Mouse (Mus musculus) cerebellum, adult 2 months (tissue): ENCODE data around the gene Arrdc1. TPM values are rescaled to one million over a fixed set of nuclear protein-coding genes. Genes with fewer than 3 reads are reported as not detected.
"Not testable (repeated sequence)": the region's sequence is repeated elsewhere in the genome, so short reads cannot be mapped to it uniquely, and the experiment has no call there.

Source experiments
- DNase-seq, 2 experiments: peaks; one replicate each; pipeline ENCODE4 v3.0.0; 2021
- H3K27ac ChIP-seq: fragments of 200-500 bp; 2 replicates; pipeline ENCODE4 v1.5.1; 2012; ENCODE audit warnings: low read length, control low read depth, inconsistent platforms; ENCODE audit not compliant: insufficient read depth
- H3K27me3 ChIP-seq: fragments of 200-500 bp; 2 replicates; pipeline ENCODE4 v1.6.1; 2012; ENCODE audit warnings: inconsistent platforms, mild to moderate bottlenecking, low read length, moderate library complexity; ENCODE audit not compliant: control insufficient read depth, insufficient read depth
- H3K4me1 ChIP-seq: fragments of 200-500 bp; 2 replicates; pipeline ENCODE4 v1.6.1; 2011; ENCODE audit warnings: low read length; ENCODE audit not compliant: control insufficient read depth, insufficient read depth
- H3K4me3 ChIP-seq: fragments of 200-500 bp; replicated peaks from 2 replicates; pipeline ENCODE3; 2011; ENCODE audit warnings: mild to moderate bottlenecking, low read depth, low read length, control low read depth; ENCODE audit not compliant: insufficient read depth
- CTCF ChIP-seq: fragments of 200-500 bp; IDR thresholded peaks from 2 replicates; pipeline ENCODE4 v1.5.1; 2011; ENCODE audit warnings: low read depth, mild to moderate bottlenecking, control low read depth, low read length, moderate library complexity, borderline replicate concordance; ENCODE audit not compliant: insufficient read depth
- POLR2A ChIP-seq: fragments of 200-500 bp; IDR thresholded peaks from 2 replicates; pipeline ENCODE4 v1.6.1; 2011; ENCODE audit warnings: low read length, control low read depth, borderline replicate concordance; ENCODE audit not compliant: insufficient read depth
- WGBS: fragments of 180-500 bp; shearing (Covaris S2); methylation state at CpG from one replicate; pipeline ENCODE4 v1.1.7; 2018; 5-methylcytosine and 5-hydroxymethylcytosine counted together
- polyA plus RNA-seq: library from polyadenylated mRNA; depleted of rRNA; stranded (reverse); fragments of >200 nt; gene quantifications from 2 replicates; pipeline ENCODE4 v1.2.3, GENCODE M21; 2012

Gene Arrdc1
- polyA plus RNA-seq, 1 experiment: 46.7 TPM

DNA sequence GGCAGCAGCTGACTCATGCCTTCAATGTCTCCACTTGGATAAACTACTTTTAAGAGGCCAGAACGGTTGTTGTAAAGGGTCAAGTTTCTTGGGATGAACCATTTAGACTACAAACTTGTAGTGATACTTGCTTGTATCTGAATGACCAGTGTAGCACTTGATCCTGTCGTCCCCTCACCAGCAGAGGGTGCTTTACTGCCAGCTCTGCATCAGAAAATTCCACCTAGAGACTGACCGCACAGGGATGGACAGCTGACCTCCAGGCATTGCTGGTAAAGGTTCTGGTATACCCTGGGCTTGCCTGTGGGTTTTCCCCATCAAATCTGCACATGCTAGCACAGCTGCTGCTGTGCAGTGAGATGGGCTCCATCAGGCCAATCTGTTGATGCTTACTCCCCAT, 25.9 kb upstream of the Arrdc1 start:
- Histone ChIP-seq H3K4me1 (peaks cover 4% of the 10 kb centered on the region; the same call in 1 of the 2 replicates), H3K27me3 (no peaks in the 10 kb centered on the region), H3K4me3 (no peak overlapping the region), H3K27ac (no peak overlapping the region)
- WGBS: 30% methylated on average over 3 of the region's 3 CpGs
- TF ChIP-seq POLR2A (no peak), CTCF (peak; percentile 52; the same call in 1 of the 2 replicates)
- DNase-seq: peak in 1 of 2 experiments; percentile 27

DNA sequence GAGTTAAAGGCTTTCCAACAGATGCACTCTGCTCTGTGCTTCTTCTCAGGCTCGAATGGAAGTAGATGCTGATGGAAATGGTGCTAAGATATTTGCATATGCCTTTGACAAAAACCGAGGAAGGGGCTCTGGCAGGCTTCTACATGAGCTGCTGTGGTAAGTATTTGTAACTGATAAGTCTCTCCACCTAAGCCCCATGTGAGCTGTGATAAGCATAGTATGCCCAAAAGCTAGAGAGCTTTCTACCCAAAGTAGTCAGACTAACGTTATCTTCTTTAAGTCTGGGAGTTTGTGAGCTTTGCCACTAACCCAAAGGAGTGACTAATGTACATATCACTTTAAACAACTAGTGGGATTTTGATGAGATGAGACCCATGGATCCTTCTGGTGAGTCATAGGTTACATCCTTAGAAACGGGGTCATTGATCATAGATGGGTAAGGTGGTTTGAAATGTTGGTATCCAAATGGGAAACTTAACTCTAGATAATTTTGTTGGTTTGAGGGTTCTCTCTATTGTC, 17.5 kb upstream of the Arrdc1 start:
- Histone ChIP-seq H3K4me3 (no peak overlapping the region), H3K4me1 (peaks cover 5% of the 10 kb centered on the region), H3K27me3 (no peaks in the 10 kb centered on the region), H3K27ac (no peak overlapping the region)
- DNase-seq: no peak
- WGBS: 87% methylated on average over 4 of the region's 4 CpGs
- TF ChIP-seq CTCF (no peak), POLR2A (no peak)

DNA sequence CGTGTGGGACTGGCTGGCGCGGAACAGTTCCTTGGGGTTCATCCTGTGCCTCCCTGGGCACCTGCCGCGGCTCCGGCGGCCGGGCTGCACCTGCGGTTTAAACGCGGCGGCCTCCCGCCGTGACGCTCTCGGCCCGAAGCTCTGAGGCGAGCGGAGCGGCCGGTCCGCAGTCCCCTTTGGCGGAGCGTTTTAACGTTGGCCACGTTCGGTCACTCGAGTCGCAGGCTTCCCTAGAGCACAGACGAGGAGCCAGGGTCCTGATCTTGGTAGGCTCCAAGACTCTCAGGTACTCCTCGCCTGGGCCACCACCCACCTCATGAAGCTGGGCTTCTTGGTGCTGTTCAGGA, 15.1 kb upstream of the Arrdc1 start:
- H3K27me3 ChIP-seq: no peaks in the 10 kb centered on the region
- TF ChIP-seq CTCF (no peak), POLR2A (no peak)
- peaks cover 5% of the 10 kb centered on the region for H3K4me1 ChIP-seq
- under 1% methylated on average over 31 of the region's 31 CpGs for WGBS
- H3K4me3 ChIP-seq: peak overlapping the region; percentile 76
- DNase-seq: peak in 1 of 2 experiments; percentile 25
- no peak overlapping the region for H3K27ac ChIP-seq

DNA sequence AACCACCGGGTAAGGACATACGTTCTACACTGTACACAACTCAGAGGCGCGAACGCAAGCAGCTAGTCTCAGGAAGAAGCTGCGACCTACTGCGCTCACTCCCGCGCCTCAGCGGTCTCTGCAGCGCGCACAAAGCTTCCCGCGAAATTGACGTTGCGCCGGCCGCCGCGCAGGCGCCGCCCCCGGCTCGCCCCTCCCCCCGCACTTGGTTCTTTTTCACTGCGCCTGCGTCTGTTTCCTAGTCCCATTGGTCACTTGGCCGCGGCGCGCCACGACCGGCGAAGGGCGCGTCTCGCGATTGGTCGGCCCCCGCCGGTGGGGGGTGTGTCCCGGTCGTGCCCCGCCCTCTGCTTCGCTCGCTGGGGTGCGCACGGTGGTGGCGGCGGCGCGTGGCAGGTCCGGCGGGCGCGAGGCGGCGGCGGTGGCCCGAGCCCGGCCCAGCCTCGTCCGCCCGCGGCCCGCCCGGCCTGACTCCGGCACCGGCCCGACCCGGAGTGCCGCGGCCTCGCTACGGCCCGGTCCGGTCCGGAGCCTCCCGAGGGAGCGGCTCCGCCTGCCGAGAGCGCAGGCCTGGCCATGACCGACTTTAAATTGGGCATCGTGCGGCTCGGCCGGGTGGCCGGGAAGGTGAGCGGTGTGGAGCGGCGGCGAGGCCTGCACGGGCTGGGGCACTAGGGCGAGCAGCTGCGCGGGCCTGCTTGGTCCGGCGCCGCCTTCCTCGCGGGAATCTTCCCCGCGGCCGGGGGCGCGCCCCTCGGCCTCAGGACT, 14.6 kb upstream of the Arrdc1 start, which contains the start of gene Zmynd19:
Zmynd19 (plus strand) TSS at position 372 of the 768 bp plus-strand sequence.
- DNase-seq: peak; percentile 98
- TF ChIP-seq CTCF (no peak), POLR2A (peak; percentile 70)
- H3K27ac ChIP-seq: no peak within 1 kb of the TSS
- WGBS: 1% methylated on average over 106 of the region's 108 CpGs
- H3K4me1 ChIP-seq: peaks cover 5% of the 10 kb centered on the region
- H3K4me3 ChIP-seq: peak within 1 kb of the TSS; percentile 76
- H3K27me3 ChIP-seq: no peaks in the 10 kb centered on the region

DNA sequence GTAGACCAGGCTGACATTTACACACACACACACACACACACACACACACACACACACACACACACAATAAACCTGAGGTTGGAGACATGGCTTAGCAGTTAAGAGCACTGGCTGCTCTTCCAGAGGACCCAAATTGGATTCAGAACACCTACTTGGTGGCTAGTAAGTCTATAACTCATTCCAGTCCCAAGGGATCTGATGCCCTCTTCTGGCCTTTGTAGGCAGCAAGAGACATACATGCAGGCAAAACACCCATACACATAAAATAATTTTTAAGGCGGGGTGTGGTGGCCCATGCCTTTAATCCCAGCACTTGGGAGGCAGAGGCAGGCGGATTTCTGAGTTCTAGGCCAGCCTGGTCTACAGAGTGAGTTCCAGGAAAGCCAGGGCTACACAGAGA, 9.3 kb upstream of the Arrdc1 start:
- TF ChIP-seq CTCF: peak; percentile 24; the same call in 1 of the 2 replicates
- not testable (repeated sequence) for H3K4me3 ChIP-seq, H3K27me3 ChIP-seq, H3K27ac ChIP-seq, H3K4me1 ChIP-seq
- WGBS: 56% methylated on average over 2 of the region's 2 CpGs
- DNase-seq: peak in 1 of 2 experiments; percentile 26

DNA sequence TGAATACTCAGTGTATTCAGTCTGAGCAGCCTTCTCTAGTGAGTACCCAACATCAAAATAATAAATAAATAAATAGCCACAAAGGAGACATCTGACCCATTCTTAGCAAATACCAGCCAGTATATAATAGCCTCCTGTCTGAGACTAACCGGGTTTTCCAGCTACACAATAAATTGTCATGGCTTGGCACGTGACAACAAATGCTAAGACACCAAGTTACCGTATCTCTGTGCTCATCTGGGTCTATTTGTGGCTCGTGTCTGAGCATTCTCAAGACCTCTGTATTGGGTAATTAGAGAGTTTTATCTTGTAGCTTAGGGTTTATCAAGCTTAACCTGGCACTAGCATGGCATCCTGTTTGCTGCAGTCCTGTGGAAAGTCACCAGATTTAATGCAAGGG, 7.0 kb upstream of the Arrdc1 start:
- Histone ChIP-seq H3K27me3 (no peaks in the 10 kb centered on the region), H3K4me1 (no peaks in the 10 kb centered on the region), H3K27ac (no peak overlapping the region), H3K4me3 (no peak overlapping the region)
- TF ChIP-seq POLR2A (no peak), CTCF (no peak)
- no peak for DNase-seq
- 70% methylated on average over 4 of the region's 4 CpGs for WGBS

DNA sequence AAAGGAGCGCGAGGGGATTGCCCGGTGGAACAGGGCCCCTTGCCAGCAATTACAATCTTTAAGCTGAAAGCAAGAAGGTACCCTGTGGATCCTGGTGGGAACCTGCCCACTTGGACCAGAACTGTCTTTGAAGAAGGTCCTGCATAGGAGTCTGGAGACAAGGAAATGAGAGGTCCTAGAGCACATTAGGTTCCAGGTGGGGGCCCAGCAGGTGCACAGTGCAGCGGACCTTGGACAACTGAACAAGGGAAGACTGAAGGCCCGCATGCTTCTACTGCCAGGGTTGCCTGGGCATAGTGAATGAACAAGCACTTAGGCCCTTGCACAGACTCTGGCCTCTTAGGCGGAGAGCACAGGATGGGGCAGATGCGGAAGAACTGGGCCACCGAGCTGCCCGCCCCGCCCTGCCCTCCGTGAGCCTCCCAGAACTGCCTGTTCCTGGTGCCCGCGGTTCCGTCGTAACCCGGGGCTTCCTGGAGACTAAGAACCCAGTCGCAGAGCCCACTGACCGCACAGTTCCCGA, 550 bp downstream of the Arrdc1 start:
- no peak for TF ChIP-seq CTCF
- no peak for TF ChIP-seq POLR2A
- 3% methylated on average over 19 of the region's 19 CpGs for WGBS
- Histone ChIP-seq H3K27ac (peak overlapping the region; percentile 1; the same call in 1 of the 2 replicates), H3K27me3 (no peaks in the 10 kb centered on the region), H3K4me1 (peaks cover 6% of the 10 kb centered on the region), H3K4me3 (peak overlapping the region; percentile 64)
- peak; percentile 58 to 64 for DNase-seq

DNA sequence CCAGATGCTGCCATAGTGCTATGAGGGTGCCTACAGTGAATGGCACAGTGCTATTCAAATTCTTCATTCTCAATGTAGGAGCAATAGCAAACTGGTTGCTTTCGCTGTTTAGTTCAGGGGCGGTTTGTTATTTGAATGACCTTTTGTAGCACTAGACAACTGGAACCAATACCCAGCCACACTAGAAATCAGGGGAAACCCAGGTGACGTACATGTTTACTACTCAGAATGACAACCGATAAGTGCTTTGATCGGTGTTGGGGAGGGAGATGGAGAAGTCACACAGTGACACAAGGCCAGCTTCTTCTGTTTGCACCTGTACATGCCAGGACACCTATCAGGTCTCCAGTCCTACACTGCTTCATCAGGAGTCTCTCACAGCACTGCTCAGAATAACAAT, 5.5 kb downstream of the Arrdc1 start:
- H3K27me3 ChIP-seq: no peaks in the 10 kb centered on the region
- 96% methylated on average over 5 of the region's 5 CpGs for WGBS
- TF ChIP-seq POLR2A (no peak), CTCF (no peak)
- H3K4me3 ChIP-seq: no peak overlapping the region
- no peak for DNase-seq
- peaks cover 9% of the 10 kb centered on the region for H3K4me1 ChIP-seq
- no peak overlapping the region for H3K27ac ChIP-seq
